Mouse (Mus musculus): ENCODE results near the gene Tbk1. TPM values are rescaled to one million over a fixed set of nuclear protein-coding genes. Genes with fewer than 3 reads are reported as not detected.

The Tbk1 gene
- polyA plus RNA-seq, 1 experiment from 2014 or later: 19.7 TPM

- WGBS (ENCODE audit: insufficient replicate concordance): 30% methylated on average over 7 of the region's 7 CpGs
- Histone ChIP-seq H3K27ac (replicated peaks) (peak overlapping the region; percentile 76), H3K9me3 (replicated peaks) (no peaks in the 10 kb centered on the region), H3K4me2 (peak overlapping the region; percentile 38), H3K4me1 (replicated peaks) (peaks cover 56% of the 10 kb centered on the region), H3K9ac (no peak overlapping the region), H3K4me3 (replicated peaks) (no peak overlapping the region), H3K36me3 (replicated peaks) (no peaks in the 10 kb centered on the region), H3K27me3 (no peaks in the 10 kb centered on the region)
- no peak for ATAC-seq (ENCODE audit: insufficient read depth)
Observed at GRCm38 (mm10) chr10:121497968-121498367, 88.6 kb downstream of the Tbk1 start.

GRCm38 (mm10) chr10:121496616-121497015 lies 90.0 kb downstream of the Tbk1 start:
- Histone ChIP-seq H3K9ac (no peak overlapping the region), H3K9me3 (replicated peaks) (no peaks in the 10 kb centered on the region), H3K4me1 (replicated peaks) (peaks cover 67% of the 10 kb centered on the region), H3K36me3 (replicated peaks) (no peaks in the 10 kb centered on the region), H3K27me3 (no peaks in the 10 kb centered on the region), H3K4me2 (no peak overlapping the region), H3K27ac (replicated peaks) (peak overlapping the region; percentile 4; the same call in 1 of the 2 replicates), H3K4me3 (replicated peaks) (no peak overlapping the region)
- no peak for ATAC-seq (ENCODE audit: insufficient read depth)
- 41% methylated on average over 7 of the region's 7 CpGs for WGBS (ENCODE audit: insufficient replicate concordance)

Small RNA genes lying within 50 kb of the gene (microRNA-seq; reads per million reads assigned to microRNA genes)
- gene Gm24330: not detected

Other genes starting within 250 kb of the Tbk1 start
- 0.31 and 0.36 TPM in 2 replicates for gene Tbc1d30, start 235.5 kb downstream of the Tbk1 start, polyA plus RNA-seq (2015; fragmentation: Nextera tagmentation; extraction: Ambion mirVana)
- 16.9 and 18.7 TPM in 2 replicates for gene Gns, start 221.7 kb downstream of the Tbk1 start, polyA plus RNA-seq (2015; fragmentation: Nextera tagmentation; extraction: Ambion mirVana)
- 11.3 and 11.9 TPM in 2 replicates for gene Rassf3, start 110.4 kb downstream of the Tbk1 start, polyA plus RNA-seq (2015; fragmentation: Nextera tagmentation; extraction: Ambion mirVana)
- gene Xpot, start 39.5 kb upstream of the Tbk1 start, polyA plus RNA-seq (2015; fragmentation: Nextera tagmentation; extraction: Ambion mirVana): 28.1 and 28.7 TPM in 2 replicates
- not detected in 2 replicates for gene D930020B18Rik, start 54.8 kb upstream of the Tbk1 start, polyA plus RNA-seq (2015; fragmentation: Nextera tagmentation; extraction: Ambion mirVana)
- 1.2 and 1.6 TPM in 2 replicates for gene BC048403, start 153.2 kb upstream of the Tbk1 start, polyA plus RNA-seq (2015; fragmentation: Nextera tagmentation; extraction: Ambion mirVana)

Data from liver, embryonic 15.5 days (tissue).